Mouse (Mus musculus) ZHBTc4 (cell line): ENCODE measurements around the gene Bbip1.

Source experiments
- DNase-seq: peaks from one replicate; pipeline ENCODE4 v3.0.0-alpha.2; 2011; ENCODE audit warnings: low read depth, low spot score

The Bbip1 gene

GRCm38 (mm10) chr19:53890781-53891251, 53.6 kb downstream of the Bbip1 start:
- no peak for DNase-seq

DNA sequence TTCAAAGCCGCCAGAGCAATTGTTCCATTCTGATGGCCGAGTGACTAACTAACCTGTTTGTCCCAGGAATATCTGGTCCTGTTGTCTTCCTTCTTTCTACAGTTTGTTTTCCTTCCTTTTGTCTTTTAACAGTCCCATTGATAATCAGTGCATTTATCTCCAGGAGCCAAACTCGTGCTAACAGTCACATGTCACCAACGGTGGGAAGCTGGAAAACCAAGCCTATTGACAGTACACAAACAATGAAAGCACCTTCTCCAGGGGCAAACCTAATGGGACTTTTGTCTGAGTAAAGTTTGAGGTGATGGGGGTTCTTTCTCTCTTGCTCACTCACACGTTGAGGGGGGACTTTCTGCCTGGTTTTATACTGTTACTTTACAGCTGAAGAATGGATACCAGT, 54.2 kb downstream of the Bbip1 start:
- peak; percentile 19 for DNase-seq

GRCm38 (mm10) chr19:53889555-53889954, 54.9 kb downstream of the Bbip1 start:
- DNase-seq, result no peak

GRCm38 (mm10) chr19:53888331-53888730, 56.1 kb downstream of the Bbip1 start:
- no peak for DNase-seq

GRCm38 (mm10) chr19:53887822-53888221, 56.6 kb downstream of the Bbip1 start:
- no peak for DNase-seq

GRCm38 (mm10) chr19:53886576-53887370, 57.7 kb downstream of the Bbip1 start:
- DNase-seq, result no peak

DNA sequence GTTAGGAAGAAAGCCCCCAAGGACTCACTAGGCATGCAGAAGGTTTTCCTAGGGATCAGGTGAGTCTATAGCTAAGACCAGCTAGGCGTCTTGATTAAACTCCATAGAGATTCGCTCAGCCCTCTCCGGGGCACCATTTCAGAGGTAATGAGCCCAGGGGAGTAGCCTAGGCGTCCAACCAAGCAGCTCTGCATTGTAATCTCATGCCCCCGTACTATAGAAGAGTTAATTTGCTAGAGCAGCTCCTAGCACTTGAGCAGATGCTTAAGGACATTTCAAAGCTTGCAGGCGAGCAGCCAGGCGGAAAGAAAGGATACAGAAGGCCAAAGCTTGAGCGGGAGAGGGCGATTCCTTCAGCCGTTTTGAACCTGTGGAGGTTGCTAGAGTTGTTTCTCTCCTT, 59.0 kb downstream of the Bbip1 start:
- DNase-seq, result no peak

DNA sequence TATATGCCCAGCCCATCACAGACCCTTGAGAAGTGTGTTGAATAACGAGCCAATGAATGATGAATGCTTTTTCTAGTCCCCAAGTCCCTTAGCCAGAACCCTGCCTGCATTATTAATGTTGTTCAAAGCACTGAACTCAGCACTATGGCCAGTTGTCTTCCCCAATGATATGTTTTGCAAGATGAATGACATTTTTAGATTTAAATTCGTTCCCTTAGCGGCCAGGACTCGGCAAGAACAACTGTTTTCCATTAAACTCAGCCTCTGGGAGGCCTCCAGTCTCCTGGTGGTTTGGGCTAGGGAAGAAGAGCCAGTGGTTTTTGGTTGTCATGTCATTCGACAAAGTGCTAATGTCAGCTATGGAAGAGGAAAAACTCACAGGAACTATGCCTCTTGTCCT, 62.6 kb downstream of the Bbip1 start:
- DNase-seq, result no peak

- no peak for DNase-seq
Measured at GRCm38 (mm10) chr19:53880460-53880859, 64.0 kb downstream of the Bbip1 start.
